Comparison of ENCODE assay signal across 13 mouse cellular contexts in the genomic region with DNA sequence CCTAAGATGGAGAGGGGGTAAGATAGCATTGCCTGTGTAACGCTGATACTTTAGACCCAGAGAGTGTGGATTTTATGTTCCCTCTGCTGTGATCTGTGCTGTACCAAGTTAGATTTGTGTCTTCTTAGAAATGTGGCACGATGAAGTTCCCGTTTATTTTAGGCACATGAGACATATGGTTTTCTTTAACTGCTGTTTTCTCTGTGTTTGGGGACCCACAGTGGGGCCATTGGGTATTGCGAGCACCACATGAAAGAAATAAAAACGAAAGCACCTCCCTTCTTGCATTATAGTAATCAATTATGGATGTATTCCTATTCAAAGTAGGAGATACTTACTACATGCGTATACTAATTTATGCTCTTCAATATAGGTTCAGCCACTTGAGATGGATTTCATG. TPM values are rescaled to one million over a fixed set of nuclear protein-coding genes. Genes with fewer than 3 reads are reported as not detected.
DNase-seq lines count a peak whose midpoint lies in the region; ATAC-seq and TF ChIP-seq lines count a peak whose summit lies in the region.
"Had no signal": no experiment of that assay in that cellular context is flagged by ENCODE, and none has a peak within 500 bp of the region (broad histone marks: within the 10 kb centered on the region; RNA-seq: fewer than 3 reads in every experiment).

No protein-coding gene starts in this region.

- peak; percentile 33; the same call in 1 of the 2 replicates for TF ChIP-seq CTCF in layer of hippocampus, adult 2 months (conservative IDR thresholded peaks at IDR 0.05)
- TF ChIP-seq CTCF in Patski (IDR thresholded peaks at IDR 0.05) = peak; percentile 44

- no peak overlapping the region for H3K27ac ChIP-seq in layer of hippocampus, adult 2 months
- H3K27ac ChIP-seq: forebrain, embryonic 15.5 days; kidney, embryonic 15.5 days; limb, embryonic 12.5 days; midbrain, embryonic 12.5 days; stomach, embryonic 15.5 days had no signal

- in situ Hi-C loops in Patski (cut with MboI; ENCODE audit: low pct_unique_long_range_greater_than_20kb) = no loop called here

- no peak for DNase-seq in layer of hippocampus, adult 2 months (ENCODE audit: low spot score in 2 of 2)
- DNase-seq in layer of hippocampus, adult 8-10 months (ENCODE audit: low spot score in 2 of 2) = no peak
- peak; percentile 15 for DNase-seq in CD4-positive helper T cell, adult 2 months (ENCODE audit: low read depth, low spot score)
- DNase-seq in Patski (ENCODE audit: low read depth, low spot score) = no peak
- no peak for DNase-seq in cerebellum, adult 11 months
- no peak for DNase-seq in gastrocnemius, postnatal 14 days

- no peak for ATAC-seq in Patski
- peak; percentile 45; the same call in 1 of the 2 replicates for ATAC-seq in megakaryocyte progenitor cell, adult 5-6 weeks (replicated peaks; ENCODE audit: poor library complexity)

- H3K27me3 ChIP-seq in Patski = peaks cover 35% of the 10 kb centered on the region
- H3K27me3 ChIP-seq: forebrain, embryonic 15.5 days; kidney, embryonic 15.5 days; limb, embryonic 12.5 days; stomach, embryonic 15.5 days had no signal

- POLR2A ChIA-PET in Patski (lab: Charles Lee) = no interaction called here

- intact Hi-C loops in gastrocnemius, postnatal 14 days (cut with DNase I; ENCODE audit: low total_unique reads) = loop anchor here (10.0 kb wide), 1 partner anchor 98 kb away; no protein-coding TSS in a partner anchor

- H3K4me3 ChIP-seq in layer of hippocampus, adult 2 months = no peak overlapping the region
- H3K4me3 ChIP-seq: forebrain, embryonic 15.5 days; kidney, embryonic 15.5 days; limb, embryonic 12.5 days; midbrain, embryonic 12.5 days; stomach, embryonic 15.5 days had no signal

- CTCF ChIA-PET in Patski (lab: Charles Lee) = interaction anchor here (0.7 to 1.8 kb wide), 19 partner anchors 9 to 329 kb away, joined by 3 to 12 read pairs (median 4); a partner anchor contains a TSS

RNA-seq across cellular contexts. Expression of a gene that starts 31.0 kb away (rescaled TPM):
- total RNA-seq in layer of hippocampus, adult 2 months (2021) = 1 to 10 TPM in 1 of 2 experiments, under 1 TPM in 1; 0.90 to 1.2 TPM
- 1 to 10 TPM; 1.4 to 1.9 (median 1.6) TPM for total RNA-seq in layer of hippocampus, adult 8-10 months (2022)
- polyA plus RNA-seq in Patski (2021) = 0.23 TPM
- not detected in 2 replicates for total RNA-seq in megakaryocyte progenitor cell, adult 5-6 weeks (2015)
- total RNA-seq in megakaryocyte progenitor cell, adult 5-6 weeks (2017) = not detected in 2 replicates
- total RNA-seq in gastrocnemius, postnatal 14 days (2021) = 10 to 100 TPM in 1 of 2 experiments, 1 to 10 TPM in 1; 8.8 to 14.3 TPM
- total RNA-seq: neutrophil, adult 5-6 weeks had no signal

RNA-seq across cellular contexts. Expression of a gene that starts 44.5 kb away (rescaled TPM):
- under 1 TPM; 0.44 to 0.77 TPM for total RNA-seq in layer of hippocampus, adult 2 months (2021)
- 1 to 10 TPM in 3 of 4 experiments, under 1 TPM in 1; 0.47 to 7.3 (median 2.8) TPM for total RNA-seq in layer of hippocampus, adult 8-10 months (2022)
- polyA plus RNA-seq in Patski (2021) = 23.1 TPM
- 9.3 and 15.9 TPM in 2 replicates for total RNA-seq in megakaryocyte progenitor cell, adult 5-6 weeks (2015)
- total RNA-seq in megakaryocyte progenitor cell, adult 5-6 weeks (2017) = 10.6 and 16.0 TPM in 2 replicates
- total RNA-seq in gastrocnemius, postnatal 14 days (2021) = 1 to 10 TPM; 1.4 TPM
